Mouse (Mus musculus): ENCODE data around the gene Pkdcc. TPM values are rescaled to one million over a fixed set of nuclear protein-coding genes. Genes with fewer than 3 reads are reported as not detected.
A peak's percentile ranks its signal among the peaks of the same experiment; 100 is the strongest.

Pkdcc gene
- total RNA-seq, 1 experiment from 2014 or later: not detected

- ATAC-seq (replicated peaks in 1 of 2; ENCODE audit: insufficient read depth in 1 of 2, low FRiP score in 2 of 2, low TSS enrichment in 1 of 2, low read depth in 1 of 2, poor library complexity in 2 of 2, severe bottlenecking in 2 of 2): no peak
Measured at GRCm38 (mm10) chr17:83226395-83226986, 11.4 kb downstream of the Pkdcc start.

GRCm38 (mm10) chr17:83231357-83231756 is 16.3 kb downstream of the Pkdcc start:
- no peak for ATAC-seq (replicated peaks in 1 of 2; ENCODE audit: insufficient read depth in 1 of 2, low FRiP score in 2 of 2, low TSS enrichment in 1 of 2, low read depth in 1 of 2, poor library complexity in 2 of 2, severe bottlenecking in 2 of 2)

GRCm38 (mm10) chr17:83235227-83235626 is 20.1 kb downstream of the Pkdcc start:
- ATAC-seq (replicated peaks in 1 of 2; ENCODE audit: insufficient read depth in 1 of 2, low FRiP score in 2 of 2, low TSS enrichment in 1 of 2, low read depth in 1 of 2, poor library complexity in 2 of 2, severe bottlenecking in 2 of 2): no peak

- ATAC-seq (replicated peaks in 1 of 2; ENCODE audit: insufficient read depth in 1 of 2, low FRiP score in 2 of 2, low TSS enrichment in 1 of 2, low read depth in 1 of 2, poor library complexity in 2 of 2, severe bottlenecking in 2 of 2): no peak
Measured at GRCm38 (mm10) chr17:83236202-83236601, 21.1 kb downstream of the Pkdcc start.

GRCm38 (mm10) chr17:83238123-83239058 is 23.3 kb downstream of the Pkdcc start:
- no peak for ATAC-seq (replicated peaks in 1 of 2; ENCODE audit: insufficient read depth in 1 of 2, low FRiP score in 2 of 2, low TSS enrichment in 1 of 2, low read depth in 1 of 2, poor library complexity in 2 of 2, severe bottlenecking in 2 of 2)

GRCm38 (mm10) chr17:83244502-83244901 is 29.4 kb downstream of the Pkdcc start:
- ATAC-seq (replicated peaks in 1 of 2; ENCODE audit: insufficient read depth in 1 of 2, low FRiP score in 2 of 2, low TSS enrichment in 1 of 2, low read depth in 1 of 2, poor library complexity in 2 of 2, severe bottlenecking in 2 of 2): 0 out of 4 replicates have a peak, but pooled peaks have one; percentile 40 to 43

GRCm38 (mm10) chr17:83245460-83245859 is 30.4 kb downstream of the Pkdcc start:
- no peak for ATAC-seq (replicated peaks in 1 of 2; ENCODE audit: insufficient read depth in 1 of 2, low FRiP score in 2 of 2, low TSS enrichment in 1 of 2, low read depth in 1 of 2, poor library complexity in 2 of 2, severe bottlenecking in 2 of 2)

- ATAC-seq (replicated peaks in 1 of 2; ENCODE audit: insufficient read depth in 1 of 2, low FRiP score in 2 of 2, low TSS enrichment in 1 of 2, low read depth in 1 of 2, poor library complexity in 2 of 2, severe bottlenecking in 2 of 2): peak; percentile 23 to 30; a peak in 1 of 4 replicates
Measured at GRCm38 (mm10) chr17:83246090-83246489, 31.0 kb downstream of the Pkdcc start.

- ATAC-seq (replicated peaks in 1 of 2; ENCODE audit: insufficient read depth in 1 of 2, low FRiP score in 2 of 2, low TSS enrichment in 1 of 2, low read depth in 1 of 2, poor library complexity in 2 of 2, severe bottlenecking in 2 of 2): no peak
Measured at GRCm38 (mm10) chr17:83247176-83247575, 32.1 kb downstream of the Pkdcc start.

- ATAC-seq (replicated peaks in 1 of 2; ENCODE audit: insufficient read depth in 1 of 2, low FRiP score in 2 of 2, low TSS enrichment in 1 of 2, low read depth in 1 of 2, poor library complexity in 2 of 2, severe bottlenecking in 2 of 2): no peak
Measured at GRCm38 (mm10) chr17:83248467-83248866, 33.4 kb downstream of the Pkdcc start.

GRCm38 (mm10) chr17:83250903-83251526 is 35.9 kb downstream of the Pkdcc start:
- no peak for ATAC-seq (replicated peaks in 1 of 2; ENCODE audit: insufficient read depth in 1 of 2, low FRiP score in 2 of 2, low TSS enrichment in 1 of 2, low read depth in 1 of 2, poor library complexity in 2 of 2, severe bottlenecking in 2 of 2)

GRCm38 (mm10) chr17:83253051-83253649 is 38.1 kb downstream of the Pkdcc start:
- ATAC-seq (replicated peaks in 1 of 2; ENCODE audit: insufficient read depth in 1 of 2, low FRiP score in 2 of 2, low TSS enrichment in 1 of 2, low read depth in 1 of 2, poor library complexity in 2 of 2, severe bottlenecking in 2 of 2): peak; percentile 75 to 81

- ATAC-seq (replicated peaks in 1 of 2; ENCODE audit: insufficient read depth in 1 of 2, low FRiP score in 2 of 2, low TSS enrichment in 1 of 2, low read depth in 1 of 2, poor library complexity in 2 of 2, severe bottlenecking in 2 of 2): peak; percentile 92 to 96
Measured at GRCm38 (mm10) chr17:83267202-83268128, 52.4 kb downstream of the Pkdcc start.

- peak; percentile 21 to 30; a peak in 1 of 4 replicates for ATAC-seq (replicated peaks in 1 of 2; ENCODE audit: insufficient read depth in 1 of 2, low FRiP score in 2 of 2, low TSS enrichment in 1 of 2, low read depth in 1 of 2, poor library complexity in 2 of 2, severe bottlenecking in 2 of 2)
Measured at GRCm38 (mm10) chr17:83271509-83271908, 56.4 kb downstream of the Pkdcc start.

GRCm38 (mm10) chr17:83272641-83273040 is 57.5 kb downstream of the Pkdcc start:
- 0 out of 4 replicates have a peak, but pooled peaks of 1 of the 2 experiments have one; percentile 19 for ATAC-seq (replicated peaks in 1 of 2; ENCODE audit: insufficient read depth in 1 of 2, low FRiP score in 2 of 2, low TSS enrichment in 1 of 2, low read depth in 1 of 2, poor library complexity in 2 of 2, severe bottlenecking in 2 of 2)

GRCm38 (mm10) chr17:83273636-83274035 is 58.5 kb downstream of the Pkdcc start:
- no peak for ATAC-seq (replicated peaks in 1 of 2; ENCODE audit: insufficient read depth in 1 of 2, low FRiP score in 2 of 2, low TSS enrichment in 1 of 2, low read depth in 1 of 2, poor library complexity in 2 of 2, severe bottlenecking in 2 of 2)

GRCm38 (mm10) chr17:83274101-83274500 is 59.0 kb downstream of the Pkdcc start:
- ATAC-seq (replicated peaks in 1 of 2; ENCODE audit: insufficient read depth in 1 of 2, low FRiP score in 2 of 2, low TSS enrichment in 1 of 2, low read depth in 1 of 2, poor library complexity in 2 of 2, severe bottlenecking in 2 of 2): no peak

Data from hematopoietic stem cell, adult 5-6 weeks (primary cell).